Mouse (Mus musculus): ENCODE measurements around the gene Kifc1. TPM values are rescaled to one million over a fixed set of nuclear protein-coding genes. Genes with fewer than 3 reads are reported as not detected.
"Not testable (repeated sequence)": the region's sequence is repeated elsewhere in the genome, so short reads cannot be mapped to it uniquely, and the experiment has no call there.

Gene Kifc1
- polyA plus RNA-seq, 3 experiments from 2014 or later: 0.20 to 7.4 (median 1.3) TPM

- ATAC-seq: no peak
Observed at GRCm38 (mm10) chr17:33901653-33902052, 11.2 kb upstream of the Kifc1 start.

- ATAC-seq: no peak
Observed at GRCm38 (mm10) chr17:33900989-33901314, 10.5 kb upstream of the Kifc1 start.

GRCm38 (mm10) chr17:33900281-33900988, 10.0 kb upstream of the Kifc1 start:
- no peak for ATAC-seq

GRCm38 (mm10) chr17:33899642-33900041, 9.2 kb upstream of the Kifc1 start:
- no peak for ATAC-seq

GRCm38 (mm10) chr17:33898193-33898592, 7.7 kb upstream of the Kifc1 start:
- ATAC-seq: not testable (repeated sequence)

GRCm38 (mm10) chr17:33897114-33897794, 6.8 kb upstream of the Kifc1 start:
- ATAC-seq: peak; percentile 35

- ATAC-seq: not testable (repeated sequence)
Observed at GRCm38 (mm10) chr17:33893011-33893410, 2.5 kb upstream of the Kifc1 start.

GRCm38 (mm10) chr17:33892429-33892828, 2.0 kb upstream of the Kifc1 start:
- ATAC-seq: no peak

GRCm38 (mm10) chr17:33891892-33892291, 1.4 kb upstream of the Kifc1 start:
- ATAC-seq: not testable (repeated sequence)

GRCm38 (mm10) chr17:33891357-33891756, 896 bp upstream of the Kifc1 start:
- ATAC-seq: no peak

GRCm38 (mm10) chr17:33889941-33890532, 424 bp downstream of the Kifc1 start:
- ATAC-seq: not testable (repeated sequence)

- ATAC-seq: not testable (repeated sequence)
Observed at GRCm38 (mm10) chr17:33888230-33888629, 2.2 kb downstream of the Kifc1 start.

GRCm38 (mm10) chr17:33887802-33888201, 2.7 kb downstream of the Kifc1 start:
- ATAC-seq: not testable (repeated sequence)

- ATAC-seq: not testable (repeated sequence)
Observed at GRCm38 (mm10) chr17:33884320-33884719, 6.1 kb downstream of the Kifc1 start.

GRCm38 (mm10) chr17:33875797-33876196, 14.7 kb downstream of the Kifc1 start:
- ATAC-seq: not testable (repeated sequence)

- no peak for ATAC-seq
Observed at GRCm38 (mm10) chr17:33874411-33874810, 16.1 kb downstream of the Kifc1 start.

- not testable (repeated sequence) for ATAC-seq
Observed at GRCm38 (mm10) chr17:33873537-33873936, 16.9 kb downstream of the Kifc1 start, which contains the start of gene Gm7029. Gene Gm7029, plus strand, starts transcription at chr17:33873837.

GRCm38 (mm10) chr17:33865330-33866030, 25.0 kb downstream of the Kifc1 start:
- peak; percentile 85 for ATAC-seq

GRCm38 (mm10) chr17:33857816-33858215, 32.6 kb downstream of the Kifc1 start:
- no peak for ATAC-seq

- peak; percentile 83 for ATAC-seq
Observed at GRCm38 (mm10) chr17:33851331-33851730, 39.1 kb downstream of the Kifc1 start.

- no peak for ATAC-seq
Observed at GRCm38 (mm10) chr17:33848139-33848538, 42.3 kb downstream of the Kifc1 start.

GRCm38 (mm10) chr17:33844196-33844595, 46.3 kb downstream of the Kifc1 start:
- no peak for ATAC-seq

Data from inflammation-experienced regulatory T-cells, adult 6 months (primary cell).